Mouse (Mus musculus): Measurements from ENCODE around the gene Pdia4.
"Not testable (repeated sequence)": the region's sequence is repeated elsewhere in the genome, so short reads cannot be mapped to it uniquely, and the experiment has no call there.

Pdia4 gene

DNA sequence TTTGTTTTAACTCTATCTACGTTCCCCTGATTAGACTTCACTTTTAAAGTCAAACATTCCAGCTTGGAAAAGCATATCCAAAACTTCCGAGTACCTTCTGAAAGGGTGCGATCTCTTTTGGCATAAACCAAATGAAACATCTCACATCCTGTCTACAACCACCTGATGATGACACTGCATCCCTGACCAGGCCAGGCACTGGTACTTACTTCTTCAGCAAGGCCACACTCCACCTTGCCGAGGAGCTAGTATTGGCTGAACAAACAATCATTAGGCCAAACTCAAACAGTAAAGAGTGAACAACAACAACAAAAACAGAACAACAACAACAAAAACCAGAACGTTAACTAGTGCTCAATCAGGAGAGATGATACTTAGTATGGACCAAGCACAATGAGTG lies 1.9 kb downstream of the Pdia4 start:
- no peak for DNase-seq (ENCODE audit: low spot score)

DNA sequence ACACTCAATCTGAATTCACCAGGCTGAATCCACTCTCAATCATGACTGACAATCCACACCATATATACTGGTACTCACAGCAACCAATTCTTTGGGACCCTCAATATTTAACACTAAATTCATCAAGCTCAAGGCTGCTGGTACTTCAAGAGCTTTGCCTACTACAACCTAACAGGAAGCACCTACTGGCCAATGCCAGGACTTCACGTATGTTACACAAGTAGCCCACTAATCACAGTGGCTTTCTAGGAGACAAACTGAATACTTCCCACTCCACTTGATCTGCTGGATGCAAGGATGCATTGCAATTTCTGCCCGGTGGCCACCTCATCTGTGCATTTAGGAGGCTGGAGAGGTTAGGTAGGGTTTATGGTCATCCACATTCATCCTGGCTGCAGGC lies 3.0 kb downstream of the Pdia4 start:
- DNase-seq (ENCODE audit: low spot score) = no peak

DNA sequence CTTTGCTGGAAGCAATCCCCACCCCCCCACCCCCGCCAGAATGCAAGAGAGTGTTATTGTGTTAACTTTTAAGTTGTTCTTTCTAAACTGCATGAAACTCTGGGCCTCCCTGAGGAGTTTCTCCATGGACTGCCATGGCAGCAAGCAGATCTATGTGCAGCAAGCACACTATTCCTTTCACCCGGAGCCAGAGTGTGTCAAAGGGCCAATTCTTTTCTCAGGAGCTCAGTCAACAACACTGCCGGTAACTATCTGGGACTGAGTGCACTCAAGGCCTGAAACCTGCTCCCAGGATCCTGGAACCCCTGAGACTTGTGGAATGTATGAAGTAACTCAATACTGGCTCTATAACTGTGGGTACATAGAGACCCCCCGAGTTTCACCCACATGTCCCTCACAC lies 4.2 kb downstream of the Pdia4 start:
- DNase-seq (ENCODE audit: low spot score) = no peak

DNA sequence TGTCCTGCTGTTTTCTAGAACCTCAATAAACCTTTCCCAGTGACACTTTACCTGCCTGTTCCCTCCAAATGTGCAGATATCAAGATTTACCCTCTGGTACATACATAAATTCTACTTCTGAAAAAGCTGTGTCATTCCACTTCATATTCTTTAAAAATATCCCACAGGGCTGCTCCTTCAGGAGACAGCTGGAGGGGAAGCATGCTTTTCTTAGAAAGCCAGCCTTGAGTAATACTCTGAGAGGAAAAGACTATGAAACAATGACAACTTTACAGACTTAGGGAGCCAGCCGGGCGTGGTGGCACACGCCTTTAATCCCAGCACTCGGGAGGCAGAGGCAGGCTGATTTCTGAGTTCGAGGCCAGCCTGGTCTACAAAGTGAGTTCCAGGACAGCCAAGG lies 4.7 kb downstream of the Pdia4 start:
- no peak for DNase-seq (ENCODE audit: low spot score)

DNA sequence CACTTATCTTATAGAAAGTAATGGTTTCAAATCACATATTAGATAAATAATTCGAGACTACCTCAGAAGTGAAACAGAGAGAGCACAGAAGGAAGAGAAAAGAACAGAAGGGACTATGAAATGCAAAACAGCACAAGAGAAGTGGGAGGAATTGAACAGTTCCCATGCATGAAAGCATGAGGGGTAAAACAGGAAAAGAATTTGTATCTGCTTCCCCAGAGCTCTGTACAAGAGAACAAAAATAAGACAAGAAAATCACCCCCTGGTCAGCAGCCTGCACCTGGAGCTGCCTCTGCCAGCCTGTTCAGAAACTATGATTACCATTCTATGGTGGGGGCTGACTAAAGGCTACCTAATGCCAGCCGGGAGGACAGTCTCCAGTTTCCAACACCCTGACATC lies 5.8 kb downstream of the Pdia4 start:
- no peak for DNase-seq (ENCODE audit: low spot score)

DNA sequence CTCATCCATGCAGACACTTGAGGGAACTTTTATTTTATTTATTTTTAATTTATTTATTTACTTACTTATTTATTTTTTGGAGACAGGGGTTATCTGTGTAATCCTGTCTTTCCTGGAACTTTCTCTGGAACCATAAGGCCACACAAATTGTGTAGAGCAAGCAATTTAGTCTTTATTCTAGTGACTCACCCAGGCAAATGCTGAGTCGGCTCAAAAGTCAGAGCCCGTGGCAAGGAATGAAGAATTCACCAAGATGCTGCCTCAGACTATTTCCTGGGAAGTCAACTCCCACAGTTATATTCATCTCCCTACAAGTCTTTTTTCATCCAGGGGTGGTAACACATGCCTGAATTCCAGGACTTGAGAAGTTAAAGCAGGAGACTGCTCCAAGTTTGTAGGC lies 7.7 kb downstream of the Pdia4 start:
- DNase-seq (ENCODE audit: low spot score) = no peak

DNA sequence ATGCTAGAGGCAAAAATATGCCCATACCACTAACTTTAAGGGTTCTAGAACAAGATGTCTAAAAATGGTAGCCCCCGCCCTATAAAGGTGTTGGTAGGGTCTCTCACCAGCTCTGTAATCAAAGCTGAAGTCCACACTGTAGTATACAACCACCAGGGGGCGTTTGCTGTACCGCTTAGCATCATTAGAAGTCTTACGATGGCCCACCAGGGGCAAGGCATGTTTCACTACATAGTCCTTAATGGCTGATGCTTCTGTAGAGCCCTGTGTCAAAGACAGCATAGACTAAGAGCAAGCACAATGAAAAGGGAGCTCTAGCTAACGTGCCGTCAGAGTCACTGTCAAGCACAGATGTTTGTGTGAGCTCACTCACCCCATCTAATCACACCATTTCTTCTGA lies 14.2 kb downstream of the Pdia4 start:
- DNase-seq (ENCODE audit: low spot score) = no peak

DNA sequence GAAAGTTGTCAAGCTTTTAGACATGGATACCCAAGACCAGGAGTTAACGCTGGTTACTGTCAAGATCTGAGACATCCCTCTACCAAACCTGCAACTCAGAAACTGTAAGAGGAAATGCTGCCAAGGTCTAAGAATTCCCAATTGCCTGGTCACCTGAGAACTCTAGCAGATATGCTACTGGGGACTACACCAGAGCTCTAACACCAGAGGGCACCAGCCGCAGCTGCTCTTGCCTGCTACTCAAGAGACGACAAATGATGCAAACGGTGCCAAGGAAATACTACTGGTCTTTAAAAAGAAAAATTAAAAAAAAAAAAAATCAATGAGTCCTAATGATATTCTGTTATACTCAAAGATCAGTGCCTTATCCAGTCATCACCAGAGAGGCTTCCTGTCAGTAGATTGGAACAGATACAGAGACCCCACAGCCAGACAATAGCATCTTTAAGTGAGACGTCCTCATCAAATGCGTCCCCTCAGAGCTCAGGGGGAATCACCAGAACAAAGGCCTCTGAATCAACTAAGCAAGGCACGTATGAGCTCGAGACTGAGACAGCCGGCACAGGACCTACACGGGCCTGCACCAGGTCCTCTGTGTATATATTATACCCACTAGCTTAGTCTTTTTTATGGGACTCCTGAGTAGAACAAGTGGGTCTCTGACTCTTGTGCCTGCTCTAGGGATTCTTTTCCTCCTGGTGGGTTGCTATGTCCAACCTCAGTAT lies 19.0 kb downstream of the Pdia4 start:
- DNase-seq (ENCODE audit: low spot score) = peak; percentile 35

DNA sequence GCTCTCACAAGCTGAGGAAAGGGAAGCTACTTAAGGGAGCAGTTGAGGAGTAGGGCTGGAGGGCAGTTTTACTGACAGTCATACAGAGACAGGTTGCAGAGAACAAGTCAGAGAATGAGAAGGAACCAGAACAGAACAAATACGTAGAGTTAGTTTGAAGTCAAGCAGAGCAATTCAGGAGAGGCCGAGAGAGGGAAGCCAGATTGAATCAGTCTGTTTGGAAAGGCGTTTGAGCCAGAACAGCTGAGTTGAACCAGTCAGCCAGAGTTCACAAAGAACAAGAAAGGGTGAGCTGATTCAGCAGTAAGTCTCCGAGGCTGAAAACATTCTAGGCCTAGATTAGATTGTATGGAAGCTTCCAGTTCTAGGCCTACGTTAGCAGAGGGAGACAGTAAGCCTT lies 19.9 kb downstream of the Pdia4 start:
- DNase-seq (ENCODE audit: low spot score) = no peak

DNA sequence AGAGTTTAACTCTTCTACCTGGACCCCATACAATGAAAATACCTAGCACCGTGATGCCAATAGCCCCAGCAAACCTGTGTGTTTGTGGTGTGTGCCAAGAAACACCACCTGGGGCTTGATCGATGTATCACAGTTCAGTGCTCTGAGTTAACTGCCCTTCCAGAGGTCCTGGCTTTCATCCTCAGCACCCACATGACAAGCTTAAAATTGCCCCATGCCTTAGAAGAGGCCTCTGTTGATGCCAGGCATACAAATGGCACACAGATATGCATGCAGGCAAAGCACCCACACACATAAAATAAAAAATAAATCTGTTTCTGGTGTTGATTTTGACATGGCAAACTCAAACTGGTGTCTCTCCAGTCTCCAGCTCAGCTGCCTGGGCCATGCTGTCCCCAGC lies 20.7 kb downstream of the Pdia4 start:
- DNase-seq (ENCODE audit: low spot score) = no peak

DNA sequence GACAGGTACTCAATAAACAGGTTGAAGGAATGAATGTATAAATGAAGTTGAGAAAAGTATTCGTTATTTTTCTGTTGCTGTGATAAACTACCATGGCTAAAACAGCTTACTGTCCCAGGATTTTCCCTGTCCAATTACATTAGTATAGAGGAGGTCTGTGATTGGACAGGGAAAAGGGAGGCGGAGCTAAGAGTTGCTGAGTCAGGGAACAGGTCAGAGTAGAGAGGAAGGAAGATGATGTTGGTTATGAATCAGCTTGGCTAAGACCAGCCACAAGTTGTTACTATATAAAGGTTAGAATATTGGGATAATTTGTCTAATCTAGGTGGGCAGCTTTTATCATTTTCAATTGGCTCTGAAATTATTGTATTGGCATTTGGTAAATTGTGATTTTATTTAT lies 22.5 kb downstream of the Pdia4 start:
- no peak for DNase-seq (ENCODE audit: low spot score)

DNA sequence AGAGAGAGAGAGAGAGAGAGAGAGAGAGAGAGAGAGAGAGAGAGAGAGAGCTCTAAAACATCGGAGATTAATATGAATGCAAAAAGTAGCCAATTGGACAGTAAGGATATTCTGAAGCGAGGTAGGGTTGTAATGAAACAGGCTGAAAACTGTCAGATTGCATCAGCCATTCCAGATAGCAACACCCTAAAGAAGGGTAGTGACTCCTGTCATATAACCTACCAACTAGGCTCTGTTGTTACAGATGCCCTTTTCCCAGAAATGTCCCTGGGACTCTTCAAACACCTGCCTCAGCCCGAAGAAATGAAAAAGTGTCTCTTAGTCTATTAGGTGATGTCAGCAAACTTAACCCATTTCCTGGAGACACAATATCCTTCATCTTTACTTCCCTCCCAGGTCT lies 24.4 kb downstream of the Pdia4 start:
- no peak for DNase-seq (ENCODE audit: low spot score)

DNA sequence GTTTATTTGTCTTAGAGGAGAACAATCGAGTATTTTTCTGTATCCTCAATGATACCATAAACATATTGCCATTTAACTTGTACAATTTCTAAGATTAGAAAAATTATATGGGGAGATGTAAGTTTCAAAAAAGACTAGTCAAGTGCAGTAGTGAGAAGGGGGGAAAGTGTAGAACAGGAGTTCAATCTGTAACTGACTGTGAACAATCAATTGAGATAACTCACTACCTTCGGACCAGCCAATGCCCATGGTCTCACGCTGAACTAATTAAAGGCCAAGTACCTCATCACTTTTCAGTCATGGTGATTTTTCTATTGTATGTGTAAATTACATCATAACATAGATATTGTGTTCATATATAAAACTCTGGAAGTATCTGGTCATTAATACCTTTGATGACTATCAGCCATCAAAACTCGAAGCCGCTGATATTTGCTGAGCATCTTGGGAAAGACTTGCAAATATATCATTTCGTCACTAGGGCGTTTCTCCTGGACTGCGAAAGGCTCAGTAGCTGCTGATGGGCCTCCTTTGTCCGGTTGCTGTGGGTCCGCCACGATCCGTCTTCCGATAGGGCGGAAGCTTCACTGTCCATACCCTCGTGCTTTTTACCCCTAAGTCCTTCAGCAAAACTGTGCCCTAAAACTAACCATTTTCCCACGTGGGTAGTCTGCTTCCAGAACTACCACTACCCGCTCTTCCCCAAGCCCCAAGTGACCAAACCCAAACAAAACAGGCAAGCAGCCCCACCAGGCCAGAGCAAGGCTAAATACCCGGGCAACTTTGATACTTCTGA lies 25.1 kb downstream of the Pdia4 start:
- DNase-seq (ENCODE audit: low spot score) = peak; percentile 77

DNA sequence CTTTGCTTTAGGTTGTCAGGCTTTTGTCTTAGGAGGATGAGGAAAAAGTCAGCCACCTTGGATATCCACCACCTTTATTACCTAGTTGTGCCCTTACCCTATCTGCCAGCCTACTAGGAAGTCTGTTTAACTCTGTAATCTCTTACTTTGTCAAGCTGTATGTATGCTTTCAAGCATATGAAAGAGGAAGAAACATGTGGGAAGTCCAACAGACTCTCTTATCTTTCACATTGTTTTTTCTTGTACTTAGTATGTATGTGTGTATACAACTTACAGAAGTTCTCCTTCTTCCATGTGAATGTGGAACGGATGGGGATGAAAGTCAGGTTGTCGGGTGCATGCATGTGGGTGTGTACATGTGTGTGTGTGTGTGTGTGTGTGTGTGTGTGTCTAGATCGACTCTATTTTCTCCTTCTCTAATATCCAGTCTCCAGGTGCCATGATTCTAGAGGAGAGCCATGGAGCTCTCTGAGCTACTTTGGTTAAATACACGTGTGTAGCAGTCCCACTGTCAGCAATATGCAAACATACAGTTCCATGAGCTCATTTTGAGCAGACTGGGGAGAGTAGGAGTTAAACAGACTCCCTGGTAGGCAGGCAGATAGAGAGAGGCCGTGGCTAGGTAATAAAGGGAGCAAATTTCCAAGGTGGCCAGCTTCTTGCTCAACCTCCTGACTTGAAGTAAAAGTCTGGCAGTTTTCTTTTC lies 28.4 kb downstream of the Pdia4 start:
- no peak for DNase-seq (ENCODE audit: low spot score)

DNA sequence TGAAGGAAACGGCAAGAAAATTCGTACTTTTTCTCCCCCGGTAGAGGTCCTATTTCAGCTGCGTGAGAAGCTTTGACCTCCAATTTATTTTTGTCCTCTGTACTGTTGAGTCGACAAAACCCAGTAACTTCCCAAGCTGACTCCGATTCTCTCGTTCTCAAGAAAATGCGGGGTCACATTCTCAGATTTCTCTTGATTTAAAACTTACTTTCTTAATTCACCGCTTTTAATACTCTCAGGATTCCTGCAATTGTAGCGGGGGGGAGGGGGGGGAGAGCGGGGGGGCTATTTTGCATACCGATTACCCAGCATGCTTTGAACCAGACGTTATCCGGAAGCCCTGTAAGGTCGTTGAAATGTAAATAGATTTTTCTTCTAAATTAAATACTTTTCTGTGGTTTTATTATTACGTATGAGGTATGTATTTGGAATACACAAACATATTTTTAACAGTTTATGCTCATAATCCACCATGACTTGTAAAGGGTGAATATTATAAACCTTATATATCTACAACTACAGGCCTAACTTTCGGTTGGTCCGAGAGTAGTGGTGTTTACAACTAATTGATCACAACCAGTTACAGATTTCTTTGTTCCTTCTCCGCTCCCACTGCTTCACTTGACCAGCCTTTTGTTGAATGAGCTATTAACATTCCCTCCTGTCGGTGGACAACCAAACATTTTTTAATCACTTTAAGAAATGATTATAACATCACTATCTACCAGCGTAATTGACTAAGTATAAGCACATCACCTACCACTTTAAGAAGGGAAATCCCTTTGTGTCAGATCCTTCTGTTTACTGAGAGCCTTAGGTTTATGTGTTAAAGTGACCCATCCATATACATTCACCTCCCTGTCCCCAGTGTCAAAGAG lies 31.9 kb downstream of the Pdia4 start:
- no peak for DNase-seq (ENCODE audit: low spot score)

DNA sequence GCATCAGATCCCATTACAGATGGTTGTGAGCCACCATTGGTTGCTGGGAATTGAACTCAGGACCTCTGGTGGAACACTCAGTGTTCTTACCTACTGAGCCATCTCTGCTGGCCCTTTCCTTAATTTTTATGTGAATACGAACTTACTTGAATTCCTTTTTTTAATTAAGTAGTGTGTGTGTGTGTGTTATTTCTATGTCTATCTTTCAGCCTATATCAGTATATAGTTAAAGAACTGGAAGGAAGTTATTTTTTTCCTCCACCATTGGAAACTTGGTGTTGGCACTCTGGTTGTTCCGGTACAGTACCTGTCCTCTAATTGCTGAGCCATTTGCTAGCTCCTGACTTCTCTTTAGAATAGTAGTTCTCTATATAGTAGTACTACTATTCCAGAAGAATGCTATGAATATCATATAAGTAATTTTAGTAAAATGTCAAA lies 32.6 kb downstream of the Pdia4 start:
- DNase-seq (ENCODE audit: low spot score) = no peak

DNA sequence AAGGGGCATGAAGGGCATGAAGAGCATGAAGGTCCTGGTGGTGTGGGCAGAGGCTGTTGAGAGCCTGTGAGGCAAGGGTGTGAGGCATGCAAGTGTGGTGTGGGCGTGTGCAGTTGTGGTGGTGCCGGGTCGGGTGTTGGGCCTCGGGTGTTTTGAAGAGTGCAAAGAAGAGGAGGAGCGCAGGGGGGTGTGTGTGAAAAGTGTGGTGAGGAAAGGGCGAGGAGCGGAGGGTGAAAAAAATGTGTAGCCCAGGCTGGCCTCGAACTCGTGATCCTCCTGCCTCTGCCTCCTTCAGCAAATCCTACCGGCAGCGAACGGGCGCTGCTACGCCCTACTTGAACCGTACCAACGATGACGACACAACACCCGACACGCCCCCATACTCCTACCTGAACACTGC lies 41.5 kb downstream of the Pdia4 start:
- DNase-seq (ENCODE audit: low spot score) = not testable (repeated sequence)

DNA sequence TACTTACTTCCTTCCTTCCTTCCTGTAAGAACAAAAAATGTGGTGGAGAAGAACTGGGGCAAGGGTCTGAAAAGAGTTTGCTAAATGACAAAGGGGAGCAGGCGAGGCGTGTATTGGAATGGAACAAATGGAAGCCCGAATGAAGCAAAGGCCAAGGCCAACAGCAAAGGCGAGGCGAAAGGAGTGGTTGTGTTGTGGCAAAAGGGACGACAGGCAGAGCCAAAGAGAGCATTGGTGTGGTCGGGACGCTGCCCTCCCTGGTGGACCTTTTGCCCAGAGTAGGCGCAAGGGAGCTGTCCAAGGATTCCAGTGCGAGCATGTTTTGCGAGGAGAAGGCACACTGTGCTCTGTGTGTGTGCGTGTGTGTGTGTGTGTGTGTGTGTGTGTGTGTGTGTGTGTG lies 42.1 kb downstream of the Pdia4 start:
- DNase-seq (ENCODE audit: low spot score) = not testable (repeated sequence)

DNA sequence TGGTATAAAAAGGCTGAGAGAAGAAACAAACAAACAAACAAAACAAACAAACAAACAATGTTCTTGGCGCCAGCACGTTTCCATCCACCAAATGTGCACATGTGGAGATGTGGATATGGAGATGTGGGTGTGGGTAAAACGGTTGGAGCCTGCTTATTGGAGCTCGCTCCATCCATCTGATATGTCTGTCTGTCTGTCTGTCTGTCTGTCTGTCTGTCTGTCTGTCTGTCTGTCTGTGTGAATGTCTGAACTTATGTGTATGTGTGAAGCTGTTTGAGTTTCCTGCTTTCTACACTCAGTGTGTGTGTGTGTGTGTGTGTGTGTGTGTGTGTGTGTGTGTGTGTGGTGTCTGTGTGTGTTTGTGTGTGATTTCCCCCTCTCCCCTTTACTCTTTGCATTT lies 43.4 kb downstream of the Pdia4 start:
- DNase-seq (ENCODE audit: low spot score) = not testable (repeated sequence)

DNA sequence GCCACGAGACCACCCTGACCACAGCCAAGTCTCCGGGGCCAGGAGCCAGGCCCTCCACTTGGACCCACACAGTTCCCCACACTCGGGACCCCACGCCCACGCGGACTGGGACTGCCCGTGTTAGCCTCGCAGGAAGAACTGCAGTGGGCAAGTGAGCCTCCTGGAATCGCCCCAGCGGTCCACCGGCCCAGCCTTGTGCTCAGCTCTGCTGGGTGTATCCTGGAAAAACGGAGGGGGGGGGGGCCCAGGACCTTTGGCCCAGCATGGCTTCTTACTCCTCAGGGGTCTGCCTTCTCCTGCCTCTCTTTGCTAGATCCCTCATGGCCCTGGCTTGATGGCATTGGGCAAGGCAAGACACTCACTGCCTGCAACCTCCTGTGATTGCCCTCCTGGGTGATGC lies 44.7 kb downstream of the Pdia4 start:
- DNase-seq (ENCODE audit: low spot score) = not testable (repeated sequence)

DNA sequence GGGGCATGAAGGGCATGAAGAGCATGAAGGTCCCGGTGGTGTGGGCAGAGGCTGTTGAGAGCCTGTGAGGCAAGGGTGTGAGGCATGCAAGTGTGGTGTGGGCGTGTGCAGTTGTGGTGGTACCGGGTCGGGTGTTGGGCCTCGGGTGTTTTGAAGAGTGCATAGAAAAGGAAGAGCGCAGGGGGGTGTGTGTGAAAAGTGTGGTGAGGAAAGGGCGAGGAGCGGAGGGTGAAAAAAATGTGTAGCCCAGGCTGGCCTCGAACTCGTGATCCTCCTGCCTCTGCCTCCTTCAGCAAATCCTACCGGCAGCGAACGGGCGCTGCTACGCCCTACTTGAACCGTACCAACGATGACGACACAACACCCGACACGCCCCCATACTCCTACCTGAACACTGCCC lies 45.9 kb downstream of the Pdia4 start:
- not testable (repeated sequence) for DNase-seq (ENCODE audit: low spot score)

DNA sequence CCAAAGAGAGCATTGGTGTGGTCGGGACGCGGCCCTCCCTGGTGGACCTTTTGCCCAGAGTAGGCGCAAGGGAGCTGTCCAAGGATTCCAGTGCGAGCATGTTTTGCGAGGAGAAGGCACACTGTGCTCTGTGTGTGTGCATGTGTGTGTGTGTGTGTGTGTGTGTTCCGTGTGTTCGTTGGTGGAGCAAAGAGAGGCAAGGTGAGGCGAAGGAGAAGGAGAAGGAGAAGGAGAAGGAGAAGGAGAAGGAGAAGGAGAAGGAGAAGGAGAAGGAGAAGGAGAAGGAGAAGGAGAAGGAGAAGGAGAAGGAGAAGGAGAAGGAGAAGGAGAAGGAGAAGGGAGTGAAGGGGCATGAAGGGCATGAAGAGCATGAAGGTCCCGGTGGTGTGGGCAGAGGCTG lies 50.5 kb downstream of the Pdia4 start:
- not testable (repeated sequence) for DNase-seq (ENCODE audit: low spot score)
